8 mouse cellular contexts compared by ENCODE assay signal in genomic region chr19:32210450-32211292, GRCm38 (mm10).
A peak's percentile ranks its signal among the peaks of the same experiment; 100 is the strongest.
DNase-seq lines count a peak whose midpoint lies in the region; ATAC-seq lines count a peak whose summit lies in the region.

No protein-coding gene starts in this region.

- no peaks in the 10 kb centered on the region for H3K36me3 ChIP-seq in intestine, embryonic 15.5 days
- no peaks in the 10 kb centered on the region for H3K36me3 ChIP-seq in limb, embryonic 12.5 days
- no peaks in the 10 kb centered on the region for H3K36me3 ChIP-seq in midbrain, embryonic 14.5 days (ENCODE audit: control insufficient read depth, insufficient read depth, low read length)

- peak overlapping the region; percentile 86 for H3K27ac ChIP-seq in intestine, embryonic 15.5 days
- peak overlapping the region; percentile 85 for H3K27ac ChIP-seq in limb, embryonic 12.5 days
- H3K27ac ChIP-seq in midbrain, embryonic 14.5 days (replicated peaks; ENCODE audit: low read depth, low read length): no peak overlapping the region

- intact Hi-C loops in gastrocnemius, postnatal 36 days (cut with DNase I): no loop called here

- peak; percentile 51 for DNase-seq in layer of hippocampus, adult 11-12 months (ENCODE audit: low spot score)
- DNase-seq in layer of hippocampus, postnatal 25 days (ENCODE audit: extremely low spot score in 1 of 2, low spot score in 1 of 2): no peak
- peak; percentile 92 for DNase-seq in embryo, embryonic 11 days
- peak; percentile 82 to 85 for DNase-seq in gastrocnemius, postnatal 36 days
- DNase-seq in midbrain, embryonic 14.5 days: peak; percentile 57
- peak; percentile 68 to 86 for DNase-seq in spleen, postnatal 10 days (ENCODE audit: low spot score in 2 of 2)

- H3K4me1 ChIP-seq in intestine, embryonic 15.5 days (replicated peaks): peaks cover 9% of the 10 kb centered on the region; the same call in 1 of the 2 replicates
- H3K4me1 ChIP-seq in limb, embryonic 12.5 days (replicated peaks): peaks cover 13% of the 10 kb centered on the region
- H3K4me1 ChIP-seq in midbrain, embryonic 14.5 days (ENCODE audit: control insufficient read depth, insufficient read depth, low read length): peaks cover 7% of the 10 kb centered on the region; the same call in 1 of the 2 replicates

- H3K27me3 ChIP-seq in intestine, embryonic 15.5 days (replicated peaks): no peaks in the 10 kb centered on the region
- no peaks in the 10 kb centered on the region for H3K27me3 ChIP-seq in limb, embryonic 12.5 days
- H3K27me3 ChIP-seq in midbrain, embryonic 14.5 days (ENCODE audit: control insufficient read depth, insufficient read depth, low read length): no peaks in the 10 kb centered on the region

- peak overlapping the region; percentile 43 for H3K4me3 ChIP-seq in intestine, embryonic 15.5 days (replicated peaks)
- H3K4me3 ChIP-seq in limb, embryonic 12.5 days (replicated peaks): peak overlapping the region; percentile 46
- H3K4me3 ChIP-seq in midbrain, embryonic 14.5 days (replicated peaks; ENCODE audit: low read depth, low read length): peak overlapping the region; percentile 8; the same call in 1 of the 2 replicates

- peak overlapping the region; percentile 45 for H3K9ac ChIP-seq in intestine, embryonic 15.5 days
- H3K9ac ChIP-seq in limb, embryonic 12.5 days (replicated peaks): peak overlapping the region; percentile 60
- no peak overlapping the region for H3K9ac ChIP-seq in midbrain, embryonic 14.5 days (replicated peaks; ENCODE audit: low read length)

- H3K4me2 ChIP-seq in intestine, embryonic 15.5 days (replicated peaks): peak overlapping the region; percentile 76
- peak overlapping the region; percentile 83 for H3K4me2 ChIP-seq in limb, embryonic 12.5 days
- H3K4me2 ChIP-seq in midbrain, embryonic 14.5 days (ENCODE audit: low read length): peak overlapping the region; percentile 45

- no peaks in the 10 kb centered on the region for H3K9me3 ChIP-seq in intestine, embryonic 15.5 days
- no peaks in the 10 kb centered on the region for H3K9me3 ChIP-seq in limb, embryonic 12.5 days
- no peaks in the 10 kb centered on the region for H3K9me3 ChIP-seq in midbrain, embryonic 14.5 days (ENCODE audit: control insufficient read depth, low read length)

- 4% methylated on average over 34 of the region's 34 CpGs for WGBS in intestine, embryonic 15.5 days
- 2% methylated on average over 34 of the region's 34 CpGs for WGBS in limb, embryonic 12.5 days
- 4% methylated on average over 34 of the region's 34 CpGs for WGBS in midbrain, embryonic 14.5 days

- peak; percentile 98 for ATAC-seq in intestine, embryonic 15.5 days
- ATAC-seq in limb, embryonic 12.5 days (ENCODE audit: insufficient number of reproducible peaks, insufficient read depth, low FRiP score, low TSS enrichment, low read depth): peak; percentile 99
- no peak; the same call in 1 of the 2 replicates for ATAC-seq in midbrain, embryonic 14.5 days (ENCODE audit: low FRiP score, low TSS enrichment)

Comparison
In these comparisons a context has a peak if more than half of its experiments do, and no peak if none do; other contexts are left out.
1. DNase-seq: peak in layer of hippocampus, adult 11-12 months (single experiment), embryo, embryonic 11 days (single experiment), gastrocnemius, postnatal 36 days (2 of 2), midbrain, embryonic 14.5 days (single experiment) and spleen, postnatal 10 days (2 of 2); none in layer of hippocampus, postnatal 25 days (0 of 2).
2. Peak in every context shown above with its lines, with median percentiles within 50 percentile points of each other: H3K4me2 ChIP-seq and H3K4me3 ChIP-seq.